Mouse (Mus musculus): ENCODE data around the gene Zswim9.
"Not testable (repeated sequence)": the region's sequence is repeated elsewhere in the genome, so short reads cannot be mapped to it uniquely, and the experiment has no call there.

The Zswim9 gene

DNA sequence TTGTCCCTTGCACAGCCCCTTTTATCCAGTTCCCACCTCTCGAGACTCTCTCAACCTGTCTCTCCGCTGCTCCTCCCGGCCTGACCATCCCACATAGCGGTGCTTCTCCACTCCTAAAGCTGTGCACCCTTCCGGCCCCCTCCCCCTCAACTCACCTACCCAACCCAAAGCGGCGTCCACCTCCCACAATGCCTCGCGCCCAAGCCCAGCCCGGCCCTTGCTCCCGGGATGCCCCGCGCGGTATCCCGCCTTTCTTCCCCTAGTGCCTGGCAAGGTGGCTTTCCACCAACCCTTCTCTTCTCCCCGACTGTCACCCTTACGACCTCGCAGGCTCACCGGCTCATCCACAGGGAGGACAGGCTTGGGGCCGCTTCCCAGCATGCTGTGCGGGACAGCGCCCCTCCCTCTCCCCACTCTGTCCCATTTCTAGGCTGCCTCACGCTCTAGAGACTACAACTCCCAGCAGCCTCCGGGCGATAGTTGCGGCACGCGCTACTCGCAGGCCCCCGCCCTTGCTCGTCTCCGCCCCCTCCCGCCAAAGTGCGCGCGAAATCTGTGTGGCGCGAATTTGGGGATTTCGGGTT is at the start of gene Zswim9:
Zswim9 (minus strand) TSS at position 414 of the 584 bp plus-strand sequence.
- DNase-seq (ENCODE audit: extremely low read depth, low read depth, low spot score), result peak; percentile 30

GRCm38 (mm10) chr7:13324316-13324715 is 45.8 kb upstream of the Zswim9 start, which contains the start of gene Pla2g4c:
Gene Pla2g4c, plus strand, starts transcription at chr7:13324655.
- DNase-seq (ENCODE audit: extremely low read depth, low read depth, low spot score), result no peak

GRCm38 (mm10) chr7:13321424-13321823 is 42.9 kb upstream of the Zswim9 start:
- DNase-seq (ENCODE audit: extremely low read depth, low read depth, low spot score), result no peak

- peak; percentile 100 for DNase-seq (ENCODE audit: extremely low read depth, low read depth, low spot score)
Observed at GRCm38 (mm10) chr7:13314095-13314597, 35.6 kb upstream of the Zswim9 start.

GRCm38 (mm10) chr7:13311401-13311800 is 32.9 kb upstream of the Zswim9 start:
- DNase-seq (ENCODE audit: extremely low read depth, low read depth, low spot score), result no peak

GRCm38 (mm10) chr7:13310493-13311199 is 32.1 kb upstream of the Zswim9 start:
- no peak for DNase-seq (ENCODE audit: extremely low read depth, low read depth, low spot score)

GRCm38 (mm10) chr7:13309407-13309806 is 30.9 kb upstream of the Zswim9 start:
- DNase-seq (ENCODE audit: extremely low read depth, low read depth, low spot score), result no peak

DNA sequence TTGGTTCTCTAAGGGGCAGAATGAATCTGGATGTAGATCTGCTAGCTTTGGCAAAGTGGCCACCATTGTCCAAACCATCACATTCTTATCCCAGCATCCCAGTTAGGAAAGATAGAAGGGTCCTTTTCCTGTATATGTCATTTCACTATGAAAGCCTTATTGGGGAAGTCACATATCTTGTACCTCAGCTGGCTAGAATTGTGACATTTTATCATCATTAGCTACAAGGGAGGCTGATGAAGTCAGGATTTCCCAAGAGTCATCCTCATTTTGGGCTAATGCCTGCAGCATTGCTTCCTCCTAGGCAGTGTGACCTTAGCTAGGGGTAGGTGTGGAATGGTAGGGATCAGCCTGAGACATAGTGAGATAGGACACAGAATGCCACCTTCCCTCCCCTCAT is 24.9 kb upstream of the Zswim9 start:
- no peak for DNase-seq (ENCODE audit: extremely low read depth, low read depth, low spot score)

DNA sequence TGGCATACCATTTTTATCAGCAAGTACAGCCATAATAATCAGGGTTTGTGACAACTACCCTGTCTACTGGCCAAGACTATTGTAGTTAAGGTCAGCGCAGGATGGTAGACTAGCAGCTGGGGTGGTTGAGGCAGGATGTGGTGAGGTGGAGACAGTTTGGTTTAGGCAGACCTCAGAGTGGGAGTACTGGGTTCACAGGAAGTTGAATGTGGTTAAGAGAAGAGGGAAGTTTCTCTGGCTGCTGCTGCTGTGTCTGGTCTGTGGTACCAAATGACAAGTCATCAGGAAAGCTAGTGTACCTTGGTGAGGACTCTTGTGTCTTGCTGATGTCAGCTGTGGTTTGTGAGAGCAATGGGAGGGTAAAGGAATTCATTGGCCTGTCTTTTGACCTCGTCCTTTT is 24.3 kb upstream of the Zswim9 start:
- DNase-seq (ENCODE audit: extremely low read depth, low read depth, low spot score), result no peak

- DNase-seq (ENCODE audit: extremely low read depth, low read depth, low spot score), result no peak
Observed at GRCm38 (mm10) chr7:13301643-13302042, 23.1 kb upstream of the Zswim9 start.

DNA sequence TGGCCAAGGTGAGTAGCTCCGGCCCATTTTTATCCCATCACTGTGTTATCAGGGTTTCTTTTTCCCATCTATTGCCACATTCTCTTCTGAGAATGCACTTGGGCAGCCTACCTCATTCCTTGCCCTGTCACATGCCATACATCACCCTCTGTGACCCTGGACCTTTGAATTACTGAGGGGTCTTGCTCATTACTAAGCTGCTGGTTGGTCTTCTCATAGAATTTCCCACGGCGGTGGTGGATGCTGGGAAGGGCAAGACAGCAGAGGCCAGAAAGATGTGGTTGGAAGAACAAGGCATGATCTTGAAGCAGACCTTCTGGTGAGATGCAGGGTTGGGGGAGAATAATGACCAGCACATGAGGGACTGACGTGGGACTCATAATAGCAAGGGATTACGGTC is 20.3 kb upstream of the Zswim9 start:
- DNase-seq (ENCODE audit: extremely low read depth, low read depth, low spot score), result no peak

DNA sequence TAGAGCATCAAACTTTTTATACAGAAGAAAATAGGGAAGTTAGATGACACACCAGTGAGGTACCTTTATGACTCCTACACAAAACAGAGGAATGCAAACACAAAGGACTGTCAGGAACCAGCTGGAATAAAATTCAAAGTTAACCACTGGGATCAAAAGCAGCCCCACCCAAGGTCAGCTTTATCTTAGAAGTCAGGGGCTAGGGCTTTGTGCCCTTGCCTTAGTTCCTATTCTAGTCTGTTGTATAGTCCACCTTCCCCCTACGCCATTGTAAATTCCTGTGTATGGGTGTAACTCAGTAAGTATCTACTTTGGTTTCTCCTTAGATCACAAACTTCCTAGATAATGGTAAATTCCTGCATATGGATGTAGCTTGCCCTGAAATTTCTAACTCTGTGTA is 19.1 kb upstream of the Zswim9 start:
- DNase-seq (ENCODE audit: extremely low read depth, low read depth, low spot score), result no peak

GRCm38 (mm10) chr7:13295256-13295655 is 16.7 kb upstream of the Zswim9 start:
- DNase-seq (ENCODE audit: extremely low read depth, low read depth, low spot score), result no peak

GRCm38 (mm10) chr7:13293878-13294855 is 15.6 kb upstream of the Zswim9 start:
- peak; percentile 83 for DNase-seq (ENCODE audit: extremely low read depth, low read depth, low spot score)

GRCm38 (mm10) chr7:13291370-13291769 is 12.8 kb upstream of the Zswim9 start:
- DNase-seq (ENCODE audit: extremely low read depth, low read depth, low spot score), result no peak

DNA sequence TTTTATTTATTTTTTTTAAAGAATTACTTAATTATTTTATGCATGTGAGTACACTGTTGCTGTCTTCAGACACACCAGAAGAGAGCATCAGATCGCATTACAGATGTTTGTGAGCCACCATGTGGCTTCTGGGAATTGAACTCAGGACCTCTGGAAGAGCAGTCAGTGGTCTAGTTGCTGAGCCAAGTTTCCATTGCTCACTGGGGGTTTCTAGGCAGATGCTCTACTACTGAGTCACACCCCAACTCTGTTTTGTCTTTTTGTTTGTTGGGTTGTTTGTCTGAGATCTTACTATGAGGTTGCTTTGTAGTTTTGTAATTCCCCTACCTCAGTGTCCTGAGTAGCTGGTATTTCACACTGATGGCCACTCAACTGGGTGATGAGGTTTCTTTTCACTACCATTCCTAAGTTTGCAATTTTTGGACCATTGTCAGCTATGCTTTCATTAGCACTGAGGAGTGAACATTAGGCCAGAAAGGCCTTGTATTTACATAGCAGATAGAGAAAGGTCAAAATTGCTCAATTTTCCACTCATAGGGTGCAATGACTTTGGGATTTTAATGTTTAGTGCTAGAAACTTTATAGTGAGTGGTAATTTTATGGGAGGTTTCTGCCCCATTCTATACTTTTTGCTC is 11.6 kb upstream of the Zswim9 start:
- no peak for DNase-seq (ENCODE audit: extremely low read depth, low read depth, low spot score)

DNA sequence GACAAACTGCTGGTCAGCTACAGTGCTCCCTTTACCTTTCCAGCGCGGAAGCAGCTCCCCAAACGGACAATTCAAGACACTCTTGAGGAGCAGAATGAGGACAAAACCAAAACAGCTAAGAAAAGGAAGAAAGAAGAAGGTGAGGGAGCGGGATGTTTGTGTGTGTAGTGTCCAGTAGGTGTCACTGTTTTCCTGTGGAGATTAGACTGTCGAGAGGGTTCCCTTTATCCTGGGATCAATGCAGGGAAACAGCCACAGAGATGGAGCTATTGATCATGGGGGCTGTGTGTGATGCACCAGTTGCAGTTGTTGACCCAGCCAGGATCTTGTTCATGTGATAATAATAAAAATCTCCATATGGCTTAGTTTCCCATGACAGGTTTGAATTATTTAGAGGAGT is 10.1 kb upstream of the Zswim9 start:
- DNase-seq (ENCODE audit: extremely low read depth, low read depth, low spot score), result no peak

DNA sequence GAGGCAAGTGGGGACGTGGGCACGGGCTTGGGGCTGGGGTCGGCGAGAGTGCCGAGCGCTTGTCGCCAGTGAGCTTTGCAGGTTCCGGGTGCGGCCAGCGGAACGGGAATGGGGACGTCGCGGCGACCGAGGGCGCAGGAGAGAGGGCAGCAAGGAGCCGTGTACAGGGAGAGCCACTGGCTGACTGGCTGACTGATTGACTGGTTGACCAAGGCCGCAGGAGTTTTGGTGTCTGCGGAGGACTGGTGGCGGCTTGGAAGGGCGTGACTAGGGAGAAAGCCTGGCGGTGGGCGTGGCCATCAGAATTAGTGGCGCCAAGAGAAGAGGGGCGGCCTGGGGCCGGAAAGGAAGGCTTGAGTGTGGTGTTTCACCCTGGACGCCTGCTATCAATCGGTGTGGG is 436 bp upstream of the Zswim9 start:
- not testable (repeated sequence) for DNase-seq (ENCODE audit: extremely low read depth, low read depth, low spot score)

DNA sequence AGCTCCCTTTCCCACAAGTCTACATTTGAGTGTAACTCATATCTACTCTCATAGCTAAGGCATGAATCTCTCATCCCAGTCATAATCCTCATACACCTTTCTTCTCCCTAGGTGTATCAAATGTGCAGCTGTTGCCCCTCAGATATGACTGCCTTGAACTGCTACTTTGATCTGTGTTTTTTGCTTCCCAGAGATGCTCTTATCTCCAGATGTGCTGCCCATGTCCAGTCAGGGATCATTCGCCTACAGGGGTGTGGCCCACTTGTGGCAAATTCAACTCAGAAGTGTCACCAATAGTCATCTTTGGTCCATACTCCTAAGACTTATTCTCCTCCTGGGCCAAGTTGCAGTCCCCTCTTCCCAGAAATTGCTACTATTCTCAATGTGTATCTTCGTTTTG is 688 bp downstream of the Zswim9 start:
- DNase-seq (ENCODE audit: extremely low read depth, low read depth, low spot score), result no peak

DNA sequence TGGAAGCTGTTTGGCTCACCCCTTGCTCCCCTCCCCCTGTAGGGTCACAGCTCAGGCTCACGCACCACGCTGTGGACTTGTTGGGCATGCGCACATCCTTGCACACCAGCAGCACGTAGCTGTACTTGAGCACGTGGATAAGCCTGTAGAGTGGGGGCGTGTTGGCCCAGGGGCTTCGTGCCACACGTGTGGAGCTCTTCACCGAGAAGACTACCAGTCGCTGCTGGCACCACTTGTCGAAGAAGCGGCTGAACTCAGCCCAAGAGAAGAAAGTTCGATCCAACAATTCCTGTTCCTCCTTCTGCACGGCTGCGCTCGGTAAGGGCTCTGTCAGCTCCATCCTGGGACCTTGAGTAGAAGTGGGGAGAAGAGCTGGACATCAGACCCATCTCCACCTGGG is 1.4 kb downstream of the Zswim9 start, which contains the start of gene Lig1:
Lig1 (plus strand) TSS at position 203 of the 400 bp plus-strand sequence.
- no peak for DNase-seq (ENCODE audit: extremely low read depth, low read depth, low spot score)

DNA sequence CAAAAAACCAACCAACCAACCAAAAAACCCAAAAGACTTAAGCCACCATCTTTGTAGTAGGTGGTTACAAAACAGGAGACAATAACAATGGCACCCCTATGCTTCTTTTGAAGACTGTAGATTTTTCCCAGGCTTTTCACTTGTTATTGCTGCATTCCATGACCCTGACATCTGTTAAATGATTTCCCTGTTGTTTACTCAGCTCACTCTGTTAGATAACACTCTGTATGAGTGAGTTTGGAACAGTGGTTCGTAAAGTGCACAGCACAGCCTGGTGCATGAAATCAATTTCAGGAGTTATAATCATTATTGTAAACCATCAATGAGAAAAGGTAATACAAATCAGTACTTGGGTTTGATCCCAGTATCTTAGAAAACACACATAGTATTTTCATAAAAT is 6.8 kb downstream of the Zswim9 start:
- no peak for DNase-seq (ENCODE audit: extremely low read depth, low read depth, low spot score)

Data from fat pad, adult 2 months (tissue).